Mouse (Mus musculus) lung, postnatal 0 days (tissue): ENCODE measurements at regions not wholly inside any gene's neighbourhood (a gene's known extent, or its start where the extent isn't known, plus 50 kb on each side); places are given as distances from the start of the nearest gene placed in this dataset.

Experiments used
- CTCF ChIP-seq: IDR thresholded peaks from 2 replicates; pipeline ENCODE4 v1.5.1; 2016; ENCODE audit warnings: antibody characterized with exemption, mild to moderate bottlenecking
- EP300 ChIP-seq: IDR thresholded peaks from 2 replicates; pipeline ENCODE4 v1.6.1; 2016; ENCODE audit warnings: antibody characterized with exemption, mild to moderate bottlenecking, control low read depth

DNA sequence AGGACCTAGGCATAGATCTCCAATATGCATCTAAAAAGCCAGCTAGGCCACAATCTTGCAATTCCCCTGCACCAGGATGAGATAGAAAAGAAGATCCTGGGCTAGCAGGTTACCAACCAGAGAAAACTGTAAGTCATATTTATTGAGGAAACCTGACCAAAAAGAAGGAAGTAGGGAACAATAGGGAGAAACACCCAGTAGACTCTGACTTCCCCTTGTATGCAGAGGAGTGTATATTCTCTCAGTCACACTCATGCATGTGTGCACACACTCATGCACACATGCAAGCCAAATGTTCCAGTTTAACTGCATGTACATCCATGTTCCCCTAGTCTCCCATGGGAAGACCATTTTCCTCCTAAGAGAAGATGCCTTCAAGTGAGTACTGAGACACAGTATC lies 184.9 kb upstream of the Negr1 start:
- TF ChIP-seq CTCF (no peak), EP300 (no peak)
